Mouse (Mus musculus): ENCODE results near the gene Plxnc1. TPM values are rescaled to one million over a fixed set of nuclear protein-coding genes. Genes with fewer than 3 reads are reported as not detected.

Gene Plxnc1
- total and polyA plus RNA-seq, 2 experiments from 2014 or later = 12.9 to 78.5 TPM

- H3K27ac ChIP-seq (ENCODE audit: low read depth, low read length) = no peak overlapping the region
- no peaks in the 10 kb centered on the region for H3K27me3 ChIP-seq (ENCODE audit: insufficient read depth, low read length)
- H3K9me3 ChIP-seq (ENCODE audit: low read length) = no peaks in the 10 kb centered on the region
- peaks cover 3% of the 10 kb centered on the region; the same call in 1 of the 2 replicates for H3K36me3 ChIP-seq (ENCODE audit: insufficient read depth, low read length)
- DNase-seq (ENCODE audit: low spot score) (no peak), ATAC-seq (ENCODE audit: low FRiP score) (no peak)
- TF ChIP-seq CTCF (IDR thresholded peaks at IDR 0.05) = no peak
- H3K4me1 ChIP-seq (ENCODE audit: insufficient read depth, low read length) = no peaks in the 10 kb centered on the region
- no peak overlapping the region for H3K9ac ChIP-seq (replicated peaks; ENCODE audit: low read length, poor library complexity, severe bottlenecking)
- WGBS = 79% methylated on average over 1 of the region's 1 CpGs
- no peak overlapping the region for H3K4me2 ChIP-seq (ENCODE audit: low read depth, low read length, poor library complexity, severe bottlenecking)
- H3K4me3 ChIP-seq (ENCODE audit: low read depth, low read length) = no peak overlapping the region
Observed at GRCm38 (mm10) chr10:94912551-94912950, 32.1 kb downstream of the Plxnc1 start.

- ATAC-seq (ENCODE audit: low FRiP score) = no peak
- 92% methylated on average over 6 of the region's 6 CpGs for WGBS
Observed at GRCm38 (mm10) chr10:94911102-94911501, 33.5 kb downstream of the Plxnc1 start.

GRCm38 (mm10) chr10:94910570-94910969 lies 34.1 kb downstream of the Plxnc1 start:
- no peak for DNase-seq (ENCODE audit: low spot score)
- no peak for TF ChIP-seq CTCF (IDR thresholded peaks at IDR 0.05)
- Histone ChIP-seq H3K9ac (replicated peaks; ENCODE audit: low read length, poor library complexity, severe bottlenecking) (no peak overlapping the region), H3K4me2 (ENCODE audit: low read depth, low read length, poor library complexity, severe bottlenecking) (no peak overlapping the region), H3K9me3 (ENCODE audit: low read length) (no peaks in the 10 kb centered on the region), H3K27me3 (ENCODE audit: insufficient read depth, low read length) (no peaks in the 10 kb centered on the region), H3K36me3 (ENCODE audit: insufficient read depth, low read length) (peaks cover 3% of the 10 kb centered on the region; the same call in 1 of the 2 replicates), H3K4me3 (ENCODE audit: low read depth, low read length) (no peak overlapping the region), H3K4me1 (ENCODE audit: insufficient read depth, low read length) (peaks cover 4% of the 10 kb centered on the region; the same call in 1 of the 2 replicates), H3K27ac (ENCODE audit: low read depth, low read length) (no peak overlapping the region)
- WGBS = 93% methylated on average over 4 of the region's 4 CpGs
- no peak for ATAC-seq (ENCODE audit: low FRiP score)

More at GRCm38 (mm10) chr10:94911102-94911501, 33.5 kb downstream of the Plxnc1 start:
- no peak overlapping the region for H3K9ac ChIP-seq (replicated peaks; ENCODE audit: low read length, poor library complexity, severe bottlenecking)
- no peaks in the 10 kb centered on the region for H3K9me3 ChIP-seq (ENCODE audit: low read length)
- TF ChIP-seq CTCF (IDR thresholded peaks at IDR 0.05) = no peak
- H3K27ac ChIP-seq (ENCODE audit: low read depth, low read length) = no peak overlapping the region
- no peak for DNase-seq (ENCODE audit: low spot score)
- H3K4me1 ChIP-seq (ENCODE audit: insufficient read depth, low read length) = peaks cover under 1% of the 10 kb centered on the region; the same call in 1 of the 2 replicates
- H3K4me3 ChIP-seq (ENCODE audit: low read depth, low read length) = no peak overlapping the region
- no peaks in the 10 kb centered on the region for H3K27me3 ChIP-seq (ENCODE audit: insufficient read depth, low read length)
- no peak overlapping the region for H3K4me2 ChIP-seq (ENCODE audit: low read depth, low read length, poor library complexity, severe bottlenecking)
- peaks cover 3% of the 10 kb centered on the region; the same call in 1 of the 2 replicates for H3K36me3 ChIP-seq (ENCODE audit: insufficient read depth, low read length)

- Histone ChIP-seq H3K9ac (replicated peaks; ENCODE audit: low read length, poor library complexity, severe bottlenecking) (no peak overlapping the region), H3K27me3 (ENCODE audit: insufficient read depth, low read length) (no peaks in the 10 kb centered on the region), H3K27ac (ENCODE audit: low read depth, low read length) (no peak overlapping the region), H3K36me3 (ENCODE audit: insufficient read depth, low read length) (peaks cover 3% of the 10 kb centered on the region; the same call in 1 of the 2 replicates), H3K4me2 (ENCODE audit: low read depth, low read length, poor library complexity, severe bottlenecking) (no peak overlapping the region), H3K4me1 (ENCODE audit: insufficient read depth, low read length) (peaks cover 4% of the 10 kb centered on the region; the same call in 1 of the 2 replicates), H3K9me3 (ENCODE audit: low read length) (no peaks in the 10 kb centered on the region), H3K4me3 (ENCODE audit: low read depth, low read length) (no peak overlapping the region)
- WGBS = 93% methylated on average over 2 of the region's 2 CpGs
- ATAC-seq (ENCODE audit: low FRiP score) (no peak), DNase-seq (ENCODE audit: low spot score) (no peak)
- no peak for TF ChIP-seq CTCF (IDR thresholded peaks at IDR 0.05)
Observed at GRCm38 (mm10) chr10:94909789-94910188, 34.8 kb downstream of the Plxnc1 start.

GRCm38 (mm10) chr10:94908976-94909717 lies 35.5 kb downstream of the Plxnc1 start:
- no peaks in the 10 kb centered on the region for H3K9me3 ChIP-seq (ENCODE audit: low read length)
- H3K27ac ChIP-seq (ENCODE audit: low read depth, low read length) = no peak overlapping the region
- no peak for ATAC-seq (ENCODE audit: low FRiP score)
- peaks cover 9% of the 10 kb centered on the region; the same call in 1 of the 2 replicates for H3K4me1 ChIP-seq (ENCODE audit: insufficient read depth, low read length)
- H3K4me3 ChIP-seq (ENCODE audit: low read depth, low read length) = no peak overlapping the region
- no peak overlapping the region for H3K4me2 ChIP-seq (ENCODE audit: low read depth, low read length, poor library complexity, severe bottlenecking)
- H3K36me3 ChIP-seq (ENCODE audit: insufficient read depth, low read length) = peaks cover 3% of the 10 kb centered on the region; the same call in 1 of the 2 replicates
- no peaks in the 10 kb centered on the region for H3K27me3 ChIP-seq (ENCODE audit: insufficient read depth, low read length)
- 92% methylated on average over 11 of the region's 11 CpGs for WGBS
- no peak for TF ChIP-seq CTCF (IDR thresholded peaks at IDR 0.05)
- no peak overlapping the region for H3K9ac ChIP-seq (replicated peaks; ENCODE audit: low read length, poor library complexity, severe bottlenecking)
- DNase-seq (ENCODE audit: low spot score) = no peak

Data from midbrain, postnatal 0 days (tissue).